Mouse (Mus musculus): ENCODE measurements at regions not wholly inside any gene's neighbourhood (a gene's known extent, or its start where the extent isn't known, plus 50 kb on each side); places are given as distances from the start of the nearest gene placed in this dataset.

- TF ChIP-seq CTCF (IDR thresholded peaks at IDR 0.05; ENCODE audit: low read depth) (no peak), EP300 (IDR thresholded peaks at IDR 0.05; ENCODE audit: low read depth) (no peak)
These were observed 89.1 kb downstream of the Edn1 start for GRCm38 (mm10) chr13:42390389-42390788.

Data from liver, embryonic 14.5 days (tissue).